Mouse (Mus musculus) 3134 (cell line): Measurements from ENCODE around the gene Hipk4.

Experiments used
- DNase-seq: peaks from one replicate; pipeline ENCODE4 v3.0.0-alpha.2; 2011; ENCODE audit warnings: low spot score; ENCODE audit not compliant: insufficient read length; ENCODE audit errors: extremely low read depth

Gene Hipk4

GRCm38 (mm10) chr7:27522967-27523366 is at the start of gene Hipk4:
Hipk4 (plus strand) TSS chr7:27523267.
- DNase-seq: no peak

GRCm38 (mm10) chr7:27473835-27474489 is 49.1 kb upstream of the Hipk4 start:
- DNase-seq: no peak

- peak; percentile 95 for DNase-seq
Observed at GRCm38 (mm10) chr7:27474490-27474954, 48.5 kb upstream of the Hipk4 start.

- DNase-seq: no peak
Observed at GRCm38 (mm10) chr7:27475596-27475995, 47.5 kb upstream of the Hipk4 start.

GRCm38 (mm10) chr7:27476098-27476635 is 46.9 kb upstream of the Hipk4 start:
- no peak for DNase-seq

- DNase-seq: no peak
Observed at GRCm38 (mm10) chr7:27478561-27478960, 44.5 kb upstream of the Hipk4 start.

- DNase-seq: no peak
Observed at GRCm38 (mm10) chr7:27479750-27480149, 43.3 kb upstream of the Hipk4 start.

GRCm38 (mm10) chr7:27480506-27480905 is 42.6 kb upstream of the Hipk4 start:
- DNase-seq: no peak

GRCm38 (mm10) chr7:27480927-27481626 is 42.0 kb upstream of the Hipk4 start:
- no peak for DNase-seq

GRCm38 (mm10) chr7:27481627-27481969 is 41.5 kb upstream of the Hipk4 start:
- DNase-seq: peak; percentile 97

GRCm38 (mm10) chr7:27483860-27484259 is 39.2 kb upstream of the Hipk4 start:
- no peak for DNase-seq

- peak; percentile 45 for DNase-seq
Observed at GRCm38 (mm10) chr7:27486102-27486769, 36.8 kb upstream of the Hipk4 start.

GRCm38 (mm10) chr7:27486770-27487697 is 36.0 kb upstream of the Hipk4 start, which contains the start of gene Sertad1:
Sertad1 (plus strand) TSS chr7:27486910.
- DNase-seq: peak; percentile 99

- peak; percentile 68 for DNase-seq
Observed at GRCm38 (mm10) chr7:27487740-27488268, 35.3 kb upstream of the Hipk4 start.

GRCm38 (mm10) chr7:27489270-27489869 is 33.7 kb upstream of the Hipk4 start:
- DNase-seq: no peak

- DNase-seq: no peak
Observed at GRCm38 (mm10) chr7:27490227-27490542, 32.9 kb upstream of the Hipk4 start.

GRCm38 (mm10) chr7:27490543-27491329 is 32.3 kb upstream of the Hipk4 start:
- DNase-seq: peak; percentile 96

- DNase-seq: no peak
Observed at GRCm38 (mm10) chr7:27491856-27492255, 31.2 kb upstream of the Hipk4 start.

- DNase-seq: no peak
Observed at GRCm38 (mm10) chr7:27493022-27493421, 30.0 kb upstream of the Hipk4 start.
